In genomic region chr11:11880351-11880750, GRCm38 (mm10) we compare ENCODE assay signal across 16 mouse cellular contexts. TPM values are rescaled to one million over a fixed set of nuclear protein-coding genes. Genes with fewer than 3 reads are reported as not detected.
DNase-seq lines count a peak whose midpoint lies in the region; ATAC-seq and TF ChIP-seq lines count a peak whose summit lies in the region.
"Had no signal": no experiment of that assay in that cellular context is flagged by ENCODE, and none has a peak within 500 bp of the region (broad histone marks: within the 10 kb centered on the region; RNA-seq: fewer than 3 reads in every experiment).

No protein-coding gene starts in this region.

- no peak overlapping the region for H3K4me3 ChIP-seq in heart, embryonic 13.5 days
- no peak overlapping the region for H3K4me3 ChIP-seq in lung, embryonic 15.5 days
- H3K4me3 ChIP-seq in embryonic fibroblast, embryonic 13.5 days (ENCODE audit: insufficient read depth, low read length) = no peak overlapping the region
- H3K4me3 ChIP-seq in stomach, embryonic 15.5 days (replicated peaks) = no peak overlapping the region

- 81% methylated on average over 7 of the region's 7 CpGs for WGBS in heart, embryonic 13.5 days
- WGBS in lung, embryonic 15.5 days = 70% methylated on average over 7 of the region's 7 CpGs
- 76% methylated on average over 7 of the region's 7 CpGs for WGBS in stomach, embryonic 15.5 days

- no peak overlapping the region for H3K4me2 ChIP-seq in heart, embryonic 13.5 days
- H3K4me2 ChIP-seq in lung, embryonic 15.5 days = no peak overlapping the region
- H3K4me2 ChIP-seq in stomach, embryonic 15.5 days = no peak overlapping the region
- H3K4me2 ChIP-seq: midbrain, embryonic 11.5 days had no signal

- H3K27me3 ChIP-seq in heart, embryonic 13.5 days (replicated peaks) = no peaks in the 10 kb centered on the region
- H3K27me3 ChIP-seq in lung, embryonic 15.5 days = no peaks in the 10 kb centered on the region
- H3K27me3 ChIP-seq in stomach, embryonic 15.5 days (replicated peaks) = no peaks in the 10 kb centered on the region

- peaks cover 88% of the 10 kb centered on the region for H3K4me1 ChIP-seq in heart, embryonic 13.5 days
- peaks cover 54% of the 10 kb centered on the region for H3K4me1 ChIP-seq in lung, embryonic 15.5 days
- H3K4me1 ChIP-seq in embryonic fibroblast, embryonic 13.5 days (ENCODE audit: control insufficient read depth, insufficient read depth, low read length) = peaks cover 22% of the 10 kb centered on the region
- peaks cover 32% of the 10 kb centered on the region for H3K4me1 ChIP-seq in stomach, embryonic 15.5 days

- no peak for TF ChIP-seq POLR2A in embryonic fibroblast, embryonic 13.5 days (IDR thresholded peaks at IDR 0.05; ENCODE audit: low read depth, low read length)

- peak overlapping the region; percentile 21 for H3K9ac ChIP-seq in heart, embryonic 13.5 days
- no peak overlapping the region for H3K9ac ChIP-seq in lung, embryonic 15.5 days
- H3K9ac ChIP-seq in stomach, embryonic 15.5 days = no peak overlapping the region

- H3K27ac ChIP-seq in heart, embryonic 13.5 days (replicated peaks) = peak overlapping the region; percentile 97
- H3K27ac ChIP-seq in lung, embryonic 15.5 days = peak overlapping the region; percentile 97
- H3K27ac ChIP-seq in embryonic fibroblast, embryonic 13.5 days (ENCODE audit: insufficient read depth, low read length) = peak overlapping the region; percentile 93
- peak overlapping the region; percentile 96 for H3K27ac ChIP-seq in stomach, embryonic 15.5 days

- no peak for DNase-seq in heart, adult 8-10 months (ENCODE audit: low spot score)
- DNase-seq in lung, postnatal 10 days = no peak
- DNase-seq in thymus, postnatal 4 days = no peak
- DNase-seq: cerebellum, adult 11 months; kidney, postnatal 10 days; layer of hippocampus, adult 9-11 months; right cerebral cortex, postnatal 14 days; thymus, postnatal 14 days had no signal

- no peaks in the 10 kb centered on the region for H3K36me3 ChIP-seq in heart, embryonic 13.5 days
- no peaks in the 10 kb centered on the region for H3K36me3 ChIP-seq in lung, embryonic 15.5 days
- no peaks in the 10 kb centered on the region for H3K36me3 ChIP-seq in stomach, embryonic 15.5 days

- TF ChIP-seq CTCF in embryonic fibroblast, embryonic 13.5 days (IDR thresholded peaks at IDR 0.05; ENCODE audit: borderline replicate concordance, insufficient read depth, low read length) = no peak

- H3K9me3 ChIP-seq in heart, embryonic 13.5 days = no peaks in the 10 kb centered on the region
- no peaks in the 10 kb centered on the region for H3K9me3 ChIP-seq in lung, embryonic 15.5 days
- no peaks in the 10 kb centered on the region for H3K9me3 ChIP-seq in stomach, embryonic 15.5 days

- ATAC-seq in heart, embryonic 13.5 days (ENCODE audit: extremely low read depth, insufficient number of reproducible peaks, low FRiP score, low TSS enrichment) = no peak
- ATAC-seq in lung, embryonic 15.5 days (ENCODE audit: borderline replicate concordance, extremely low read depth, low FRiP score, low TSS enrichment) = no peak
- no peak for ATAC-seq in stomach, embryonic 15.5 days (ENCODE audit: insufficient read depth, low FRiP score, low read depth)
- no peak for ATAC-seq in CD4-positive, CD25-positive, alpha-beta regulatory T cell, adult 4 months
- ATAC-seq: inflammation-experienced regulatory T-cells, adult 6 months had no signal

RNA-seq across cellular contexts. Expression of gene Ddc, which starts 17.6 kb away (rescaled TPM):
- 64.6 and 78.2 TPM in 2 replicates for polyA plus RNA-seq in heart, embryonic 13.5 days (2015; fragmentation: Nextera tagmentation; extraction: Ambion mirVana)
- 1 to 10 TPM in 2 of 4 experiments, under 1 TPM in 2; 0.66 to 1.2 (median 0.93) TPM for total RNA-seq in heart, adult 8-10 months (2022)
- 15.4 and 16.4 TPM in 2 replicates for polyA plus RNA-seq in lung, embryonic 15.5 days (2015; fragmentation: Nextera tagmentation; extraction: Ambion mirVana)
- 1.6 TPM in 2 replicates for polyA plus RNA-seq in embryonic fibroblast, embryonic 13.5 days (2011; ENCODE audit: insufficient read length, low read depth, missing spikeins)
- 48.5 and 57.0 TPM in 2 replicates for polyA plus RNA-seq in stomach, embryonic 15.5 days (2015; fragmentation: Nextera tagmentation; extraction: Ambion mirVana)
- 1 to 10 TPM; 5.1 to 5.2 TPM for polyA plus RNA-seq in CD4-positive, CD25-positive, alpha-beta regulatory T cell, adult 4 months (2017; shearing (Covaris generic))
- total RNA-seq: common myeloid progenitor, adult 5-6 weeks had no signal
